Mouse (Mus musculus): ENCODE measurements around the gene Wdr20. TPM values are rescaled to one million over a fixed set of nuclear protein-coding genes. Genes with fewer than 3 reads are reported as not detected.
A peak's percentile ranks its signal among the peaks of the same experiment; 100 is the strongest.
"Not testable (repeated sequence)": the region's sequence is repeated elsewhere in the genome, so short reads cannot be mapped to it uniquely, and the experiment has no call there.

Wdr20 gene
- polyA plus RNA-seq, 1 experiment from 2014 or later: 21.8 TPM

DNA sequence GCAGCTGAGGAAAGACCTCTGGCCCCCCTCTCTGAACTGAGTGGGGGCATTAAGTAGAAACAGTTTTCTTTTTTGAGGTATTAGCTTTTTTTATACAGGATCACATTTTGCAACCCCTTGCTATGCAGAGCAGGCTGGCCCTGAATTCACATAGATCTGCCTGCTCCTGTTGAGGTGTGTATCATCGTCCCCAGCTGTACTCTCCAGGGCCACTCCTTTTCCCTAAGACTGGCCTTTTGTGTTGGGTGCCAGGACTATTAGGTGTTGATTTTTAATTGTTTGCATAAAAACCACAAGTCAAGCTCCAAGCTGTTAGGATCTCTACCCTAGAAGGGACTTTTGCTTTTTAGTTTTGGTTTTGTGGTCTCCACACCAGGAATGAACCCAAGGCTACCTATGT lies 39.7 kb upstream of the Wdr20 start:
- H3K4me2 ChIP-seq (replicated peaks): no peak overlapping the region
- no peaks in the 10 kb centered on the region for H3K9me3 ChIP-seq (ENCODE audit: control insufficient read depth, low read length)
- WGBS: 83% methylated on average over 1 of the region's 1 CpGs
- no peaks in the 10 kb centered on the region for H3K27me3 ChIP-seq (ENCODE audit: control insufficient read depth, insufficient read depth, low read length)
- no peak overlapping the region for H3K27ac ChIP-seq
- H3K36me3 ChIP-seq (replicated peaks; ENCODE audit: control insufficient read depth, insufficient read depth): peaks cover 17% of the 10 kb centered on the region
- peaks cover 8% of the 10 kb centered on the region for H3K4me1 ChIP-seq (replicated peaks; ENCODE audit: control insufficient read depth, insufficient read depth, low read length)
- no peak overlapping the region for H3K4me3 ChIP-seq (replicated peaks; ENCODE audit: low read length)
- H3K9ac ChIP-seq: no peak overlapping the region
- ATAC-seq (ENCODE audit: low FRiP score): no peak
- DNase-seq (ENCODE audit: low spot score): no peak

- DNase-seq (ENCODE audit: low spot score): no peak
- Histone ChIP-seq H3K4me1 (replicated peaks; ENCODE audit: control insufficient read depth, insufficient read depth, low read length) (peaks cover 8% of the 10 kb centered on the region), H3K9me3 (ENCODE audit: control insufficient read depth, low read length) (no peaks in the 10 kb centered on the region), H3K27ac (no peak overlapping the region), H3K4me2 (replicated peaks) (no peak overlapping the region), H3K4me3 (replicated peaks; ENCODE audit: low read length) (no peak overlapping the region), H3K36me3 (replicated peaks; ENCODE audit: control insufficient read depth, insufficient read depth) (peaks cover 12% of the 10 kb centered on the region), H3K27me3 (ENCODE audit: control insufficient read depth, insufficient read depth, low read length) (no peaks in the 10 kb centered on the region), H3K9ac (no peak overlapping the region)
- WGBS: 53% methylated on average over 15 of the region's 15 CpGs
- ATAC-seq (ENCODE audit: low FRiP score): no peak
These were observed 39.1 kb upstream of the Wdr20 start for GRCm38 (mm10) chr12:110698523-110699170.

- Histone ChIP-seq H3K4me1 (replicated peaks; ENCODE audit: control insufficient read depth, insufficient read depth, low read length) (peaks cover 8% of the 10 kb centered on the region), H3K4me3 (replicated peaks; ENCODE audit: low read length) (no peak overlapping the region), H3K36me3 (replicated peaks; ENCODE audit: control insufficient read depth, insufficient read depth) (peaks cover 8% of the 10 kb centered on the region), H3K27ac (no peak overlapping the region), H3K9me3 (ENCODE audit: control insufficient read depth, low read length) (no peaks in the 10 kb centered on the region), H3K9ac (no peak overlapping the region), H3K4me2 (replicated peaks) (no peak overlapping the region), H3K27me3 (ENCODE audit: control insufficient read depth, insufficient read depth, low read length) (no peaks in the 10 kb centered on the region)
- DNase-seq (ENCODE audit: low spot score): no peak
- 62% methylated on average over 2 of the region's 2 CpGs for WGBS
- ATAC-seq (ENCODE audit: low FRiP score): no peak
These were observed 38.6 kb upstream of the Wdr20 start for GRCm38 (mm10) chr12:110699171-110699547.

GRCm38 (mm10) chr12:110700730-110701129 lies 37.0 kb upstream of the Wdr20 start:
- 75% methylated on average over 2 of the region's 2 CpGs for WGBS
- no peak overlapping the region for H3K4me3 ChIP-seq (replicated peaks; ENCODE audit: low read length)
- H3K9ac ChIP-seq: no peak overlapping the region
- no peak for ATAC-seq (ENCODE audit: low FRiP score)
- H3K27me3 ChIP-seq (ENCODE audit: control insufficient read depth, insufficient read depth, low read length): no peaks in the 10 kb centered on the region
- no peak overlapping the region for H3K4me2 ChIP-seq (replicated peaks)
- H3K4me1 ChIP-seq (replicated peaks; ENCODE audit: control insufficient read depth, insufficient read depth, low read length): no peaks in the 10 kb centered on the region; the same call in 1 of the 2 replicates
- DNase-seq (ENCODE audit: low spot score): no peak
- no peaks in the 10 kb centered on the region for H3K36me3 ChIP-seq (replicated peaks; ENCODE audit: control insufficient read depth, insufficient read depth)
- no peaks in the 10 kb centered on the region for H3K9me3 ChIP-seq (ENCODE audit: control insufficient read depth, low read length)
- H3K27ac ChIP-seq: no peak overlapping the region

- ATAC-seq (ENCODE audit: low FRiP score); H3K27ac ChIP-seq; H3K4me1 ChIP-seq (replicated peaks; ENCODE audit: control insufficient read depth, insufficient read depth, low read length); H3K4me3 ChIP-seq (replicated peaks; ENCODE audit: low read length); H3K27me3 ChIP-seq (ENCODE audit: control insufficient read depth, insufficient read depth, low read length); H3K9ac ChIP-seq; H3K36me3 ChIP-seq (replicated peaks; ENCODE audit: control insufficient read depth, insufficient read depth); DNase-seq (ENCODE audit: low spot score); H3K4me2 ChIP-seq (replicated peaks); H3K9me3 ChIP-seq (ENCODE audit: control insufficient read depth, low read length): not testable (repeated sequence)
- WGBS: 37% methylated on average over 3 of the region's 3 CpGs
These were observed 36.4 kb upstream of the Wdr20 start for GRCm38 (mm10) chr12:110701363-110701762.

DNA sequence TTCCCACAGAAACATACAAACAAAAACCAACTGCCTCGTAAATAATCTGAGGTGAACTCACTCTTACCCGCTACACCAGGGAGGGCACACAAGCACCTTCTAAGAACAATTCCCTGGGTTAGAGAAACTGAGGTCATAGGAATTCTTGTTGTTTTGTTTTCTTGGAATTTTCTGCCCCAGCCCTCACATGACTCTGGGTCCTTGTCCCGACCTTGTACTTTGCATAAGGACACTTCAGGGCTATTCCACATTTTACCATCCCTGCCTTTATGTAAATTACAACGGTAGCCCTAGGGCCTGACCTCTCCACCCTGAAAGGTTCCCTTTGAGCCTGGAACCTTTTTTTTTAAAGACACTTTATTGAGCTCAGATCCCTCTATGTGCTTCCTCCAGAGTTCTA lies 35.2 kb upstream of the Wdr20 start, which contains the start of gene Hsp90aa1:
Gene Hsp90aa1, minus strand, starts transcription at position 173 of the 400 bp plus-strand sequence.
- Histone ChIP-seq H3K4me3 (replicated peaks; ENCODE audit: low read length) (no peak within 1 kb of the TSS), H3K36me3 (replicated peaks; ENCODE audit: control insufficient read depth, insufficient read depth) (no peaks in the 10 kb centered on the region), H3K27ac (no peak within 1 kb of the TSS), H3K27me3 (ENCODE audit: control insufficient read depth, insufficient read depth, low read length) (no peaks in the 10 kb centered on the region), H3K9me3 (ENCODE audit: control insufficient read depth, low read length) (no peaks in the 10 kb centered on the region), H3K4me1 (replicated peaks; ENCODE audit: control insufficient read depth, insufficient read depth, low read length) (0 out of 2 replicates have a peak, but pooled peaks cover 6% of the 10 kb centered on the region), H3K4me2 (replicated peaks) (no peak within 1 kb of the TSS), H3K9ac (no peak within 1 kb of the TSS)
- ATAC-seq (ENCODE audit: low FRiP score) (no peak), DNase-seq (ENCODE audit: low spot score) (no peak)
- 50% methylated on average over 4 of the region's 4 CpGs for WGBS

DNA sequence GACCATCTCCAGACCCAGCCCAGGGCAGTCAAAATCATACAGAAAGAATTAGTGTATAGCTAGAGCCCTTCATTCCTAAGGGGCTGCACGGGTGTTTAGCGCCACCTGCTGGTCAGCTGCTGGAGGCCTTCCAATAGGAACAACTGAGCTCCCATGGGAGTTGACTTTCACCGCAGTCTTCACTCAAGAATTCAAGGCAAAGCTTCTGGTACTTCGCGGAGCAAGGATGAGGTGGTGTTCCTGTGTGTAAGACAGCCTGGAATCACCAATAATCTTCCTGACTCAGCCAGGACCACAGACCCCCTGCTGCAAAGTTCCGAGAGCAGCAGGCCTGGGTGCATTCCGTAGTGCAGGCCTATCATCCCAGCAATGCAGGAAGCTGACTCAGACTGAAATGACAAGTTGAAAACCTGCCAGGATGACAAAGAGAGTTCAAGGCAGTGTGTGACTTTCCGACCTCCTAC lies 34.7 kb upstream of the Wdr20 start:
- WGBS: 33% methylated on average over 8 of the region's 8 CpGs
- Histone ChIP-seq H3K4me2 (replicated peaks) (no peak overlapping the region), H3K4me3 (replicated peaks; ENCODE audit: low read length) (no peak overlapping the region), H3K27ac (no peak overlapping the region), H3K36me3 (replicated peaks; ENCODE audit: control insufficient read depth, insufficient read depth) (no peaks in the 10 kb centered on the region), H3K4me1 (replicated peaks; ENCODE audit: control insufficient read depth, insufficient read depth, low read length) (0 out of 2 replicates have a peak, but pooled peaks cover 6% of the 10 kb centered on the region), H3K9ac (no peak overlapping the region), H3K9me3 (ENCODE audit: control insufficient read depth, low read length) (no peaks in the 10 kb centered on the region), H3K27me3 (ENCODE audit: control insufficient read depth, insufficient read depth, low read length) (no peaks in the 10 kb centered on the region)
- ATAC-seq (ENCODE audit: low FRiP score): 0 out of 2 replicates have a peak, but pooled peaks have one; percentile 40
- peak; percentile 91 for DNase-seq (ENCODE audit: low spot score)

DNA sequence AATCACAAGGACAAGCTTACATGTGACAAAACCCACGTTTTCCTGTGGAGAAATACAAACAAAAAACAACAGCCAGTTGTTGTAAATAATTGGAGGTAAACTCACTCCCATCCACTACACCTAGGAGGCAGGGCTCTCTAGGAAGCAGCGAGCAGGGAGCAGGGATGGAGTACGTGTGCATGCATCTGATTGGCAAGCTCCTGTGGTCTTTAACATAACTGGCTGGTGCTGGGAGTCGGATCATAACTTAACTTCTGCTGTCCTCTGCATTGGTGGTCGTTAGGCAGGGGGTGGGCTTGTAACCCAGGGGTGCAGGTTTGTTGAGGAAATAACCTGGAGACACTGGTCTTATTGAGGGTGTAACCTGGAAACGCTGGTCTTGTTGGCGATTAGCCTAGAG lies 34.1 kb upstream of the Wdr20 start:
- no peak for ATAC-seq (ENCODE audit: low FRiP score)
- no peaks in the 10 kb centered on the region for H3K27me3 ChIP-seq (ENCODE audit: control insufficient read depth, insufficient read depth, low read length)
- no peak overlapping the region for H3K27ac ChIP-seq
- H3K9me3 ChIP-seq (ENCODE audit: control insufficient read depth, low read length): no peaks in the 10 kb centered on the region
- H3K9ac ChIP-seq: no peak overlapping the region
- no peaks in the 10 kb centered on the region for H3K36me3 ChIP-seq (replicated peaks; ENCODE audit: control insufficient read depth, insufficient read depth)
- H3K4me1 ChIP-seq (replicated peaks; ENCODE audit: control insufficient read depth, insufficient read depth, low read length): 0 out of 2 replicates have a peak, but pooled peaks cover 6% of the 10 kb centered on the region
- no peak overlapping the region for H3K4me2 ChIP-seq (replicated peaks)
- WGBS: 72% methylated on average over 7 of the region's 7 CpGs
- DNase-seq (ENCODE audit: low spot score): no peak
- H3K4me3 ChIP-seq (replicated peaks; ENCODE audit: low read length): no peak overlapping the region

- H3K36me3 ChIP-seq (replicated peaks; ENCODE audit: control insufficient read depth, insufficient read depth); H3K4me1 ChIP-seq (replicated peaks; ENCODE audit: control insufficient read depth, insufficient read depth, low read length); H3K9ac ChIP-seq; H3K9me3 ChIP-seq (ENCODE audit: control insufficient read depth, low read length); H3K4me2 ChIP-seq (replicated peaks); H3K27me3 ChIP-seq (ENCODE audit: control insufficient read depth, insufficient read depth, low read length); H3K4me3 ChIP-seq (replicated peaks; ENCODE audit: low read length); DNase-seq (ENCODE audit: low spot score); ATAC-seq (ENCODE audit: low FRiP score): not testable (repeated sequence)
- H3K27ac ChIP-seq: 0 out of 2 replicates have a peak overlapping the region, but pooled peaks have one; percentile 22
- WGBS: 81% methylated on average over 4 of the region's 4 CpGs
These were observed 32.3 kb upstream of the Wdr20 start for GRCm38 (mm10) chr12:110705419-110705818.

All from hindbrain, embryonic 14.5 days (tissue).